Mouse (Mus musculus): Measurements from ENCODE around the gene Prkce. TPM values are rescaled to one million over a fixed set of nuclear protein-coding genes. Genes with fewer than 3 reads are reported as not detected.

Gene Prkce
- polyA plus RNA-seq, 1 experiment from 2014 or later, result 6.7 TPM

GRCm38 (mm10) chr17:86415989-86416388, 248.4 kb downstream of the Prkce start:
- H3K9me3 ChIP-seq (replicated peaks; ENCODE audit: control insufficient read depth, low read length), result no peaks in the 10 kb centered on the region
- H3K4me3 ChIP-seq (ENCODE audit: low read depth, low read length), result no peak overlapping the region
- WGBS, result 91% methylated on average over 7 of the region's 7 CpGs
- no peak overlapping the region for H3K4me2 ChIP-seq (ENCODE audit: low read depth, low read length)
- no peak overlapping the region for H3K27ac ChIP-seq (replicated peaks; ENCODE audit: low read depth, low read length)
- H3K9ac ChIP-seq (replicated peaks; ENCODE audit: low read length), result no peak overlapping the region
- no peaks in the 10 kb centered on the region for H3K36me3 ChIP-seq (replicated peaks; ENCODE audit: control insufficient read depth, insufficient read depth, low read depth, low read length)
- ATAC-seq (replicated peaks; ENCODE audit: insufficient number of reproducible peaks, low FRiP score, low TSS enrichment, low read depth) (no peak), DNase-seq (ENCODE audit: low spot score) (no peak)
- no peaks in the 10 kb centered on the region for H3K27me3 ChIP-seq (ENCODE audit: control insufficient read depth, insufficient read depth, low read length)
- H3K4me1 ChIP-seq (ENCODE audit: control insufficient read depth, insufficient read depth, low read length), result no peaks in the 10 kb centered on the region

- Histone ChIP-seq H3K36me3 (replicated peaks; ENCODE audit: control insufficient read depth, insufficient read depth, low read depth, low read length) (no peaks in the 10 kb centered on the region), H3K4me3 (ENCODE audit: low read depth, low read length) (no peak overlapping the region), H3K4me1 (ENCODE audit: control insufficient read depth, insufficient read depth, low read length) (no peaks in the 10 kb centered on the region), H3K9me3 (replicated peaks; ENCODE audit: control insufficient read depth, low read length) (no peaks in the 10 kb centered on the region), H3K9ac (replicated peaks; ENCODE audit: low read length) (no peak overlapping the region), H3K27ac (replicated peaks; ENCODE audit: low read depth, low read length) (no peak overlapping the region), H3K4me2 (ENCODE audit: low read depth, low read length) (no peak overlapping the region), H3K27me3 (ENCODE audit: control insufficient read depth, insufficient read depth, low read length) (no peaks in the 10 kb centered on the region)
- WGBS, result 84% methylated on average over 17 of the region's 17 CpGs
- ATAC-seq (replicated peaks; ENCODE audit: insufficient number of reproducible peaks, low FRiP score, low TSS enrichment, low read depth) (no peak), DNase-seq (ENCODE audit: low spot score) (no peak)
Measured at GRCm38 (mm10) chr17:86418334-86418733, 250.7 kb downstream of the Prkce start.

- no peak for ATAC-seq (replicated peaks; ENCODE audit: insufficient number of reproducible peaks, low FRiP score, low TSS enrichment, low read depth)
Measured at GRCm38 (mm10) chr17:86419199-86419598, 251.6 kb downstream of the Prkce start.

GRCm38 (mm10) chr17:86420646-86421338, 253.2 kb downstream of the Prkce start:
- H3K4me1 ChIP-seq (ENCODE audit: control insufficient read depth, insufficient read depth, low read length), result no peaks in the 10 kb centered on the region
- ATAC-seq (replicated peaks; ENCODE audit: insufficient number of reproducible peaks, low FRiP score, low TSS enrichment, low read depth) (no peak), DNase-seq (ENCODE audit: low spot score) (no peak)
- no peak overlapping the region for H3K4me3 ChIP-seq (ENCODE audit: low read depth, low read length)
- no peak overlapping the region for H3K9ac ChIP-seq (replicated peaks; ENCODE audit: low read length)
- H3K27ac ChIP-seq (replicated peaks; ENCODE audit: low read depth, low read length), result no peak overlapping the region
- H3K9me3 ChIP-seq (replicated peaks; ENCODE audit: control insufficient read depth, low read length), result 0 out of 2 replicates have a peak, but pooled peaks cover 2% of the 10 kb centered on the region
- no peak overlapping the region for H3K4me2 ChIP-seq (ENCODE audit: low read depth, low read length)
- H3K27me3 ChIP-seq (ENCODE audit: control insufficient read depth, insufficient read depth, low read length), result no peaks in the 10 kb centered on the region
- no peaks in the 10 kb centered on the region for H3K36me3 ChIP-seq (replicated peaks; ENCODE audit: control insufficient read depth, insufficient read depth, low read depth, low read length)
- 90% methylated on average over 10 of the region's 10 CpGs for WGBS

More at GRCm38 (mm10) chr17:86419199-86419598, 251.6 kb downstream of the Prkce start:
- Histone ChIP-seq H3K4me1 (ENCODE audit: control insufficient read depth, insufficient read depth, low read length) (no peaks in the 10 kb centered on the region), H3K4me3 (ENCODE audit: low read depth, low read length) (no peak overlapping the region), H3K36me3 (replicated peaks; ENCODE audit: control insufficient read depth, insufficient read depth, low read depth, low read length) (no peaks in the 10 kb centered on the region), H3K27me3 (ENCODE audit: control insufficient read depth, insufficient read depth, low read length) (no peaks in the 10 kb centered on the region), H3K9ac (replicated peaks; ENCODE audit: low read length) (no peak overlapping the region), H3K9me3 (replicated peaks; ENCODE audit: control insufficient read depth, low read length) (no peaks in the 10 kb centered on the region), H3K4me2 (ENCODE audit: low read depth, low read length) (no peak overlapping the region), H3K27ac (replicated peaks; ENCODE audit: low read depth, low read length) (no peak overlapping the region)
- 90% methylated on average over 6 of the region's 6 CpGs for WGBS
- DNase-seq (ENCODE audit: low spot score), result no peak

GRCm38 (mm10) chr17:86422023-86422422, 254.4 kb downstream of the Prkce start:
- WGBS, result 80% methylated on average over 4 of the region's 4 CpGs
- DNase-seq (ENCODE audit: low spot score) (no peak), ATAC-seq (replicated peaks; ENCODE audit: insufficient number of reproducible peaks, low FRiP score, low TSS enrichment, low read depth) (no peak)
- Histone ChIP-seq H3K4me3 (ENCODE audit: low read depth, low read length) (no peak overlapping the region), H3K9ac (replicated peaks; ENCODE audit: low read length) (no peak overlapping the region), H3K4me2 (ENCODE audit: low read depth, low read length) (no peak overlapping the region), H3K27ac (replicated peaks; ENCODE audit: low read depth, low read length) (no peak overlapping the region), H3K9me3 (replicated peaks; ENCODE audit: control insufficient read depth, low read length) (0 out of 2 replicates have a peak, but pooled peaks cover 2% of the 10 kb centered on the region), H3K4me1 (ENCODE audit: control insufficient read depth, insufficient read depth, low read length) (no peaks in the 10 kb centered on the region), H3K36me3 (replicated peaks; ENCODE audit: control insufficient read depth, insufficient read depth, low read depth, low read length) (no peaks in the 10 kb centered on the region), H3K27me3 (ENCODE audit: control insufficient read depth, insufficient read depth, low read length) (no peaks in the 10 kb centered on the region)

GRCm38 (mm10) chr17:86429877-86430276, 262.3 kb downstream of the Prkce start:
- Histone ChIP-seq H3K4me3 (ENCODE audit: low read depth, low read length) (no peak overlapping the region), H3K27me3 (ENCODE audit: control insufficient read depth, insufficient read depth, low read length) (no peaks in the 10 kb centered on the region), H3K4me2 (ENCODE audit: low read depth, low read length) (no peak overlapping the region), H3K4me1 (ENCODE audit: control insufficient read depth, insufficient read depth, low read length) (no peaks in the 10 kb centered on the region), H3K9me3 (replicated peaks; ENCODE audit: control insufficient read depth, low read length) (no peaks in the 10 kb centered on the region), H3K27ac (replicated peaks; ENCODE audit: low read depth, low read length) (no peak overlapping the region), H3K9ac (replicated peaks; ENCODE audit: low read length) (no peak overlapping the region), H3K36me3 (replicated peaks; ENCODE audit: control insufficient read depth, insufficient read depth, low read depth, low read length) (no peaks in the 10 kb centered on the region)
- ATAC-seq (replicated peaks; ENCODE audit: insufficient number of reproducible peaks, low FRiP score, low TSS enrichment, low read depth), result no peak
- 91% methylated on average over 6 of the region's 6 CpGs for WGBS
- DNase-seq (ENCODE audit: low spot score), result no peak

- Histone ChIP-seq H3K4me1 (ENCODE audit: control insufficient read depth, insufficient read depth, low read length) (no peaks in the 10 kb centered on the region), H3K27me3 (ENCODE audit: control insufficient read depth, insufficient read depth, low read length) (no peaks in the 10 kb centered on the region), H3K9me3 (replicated peaks; ENCODE audit: control insufficient read depth, low read length) (no peaks in the 10 kb centered on the region), H3K36me3 (replicated peaks; ENCODE audit: control insufficient read depth, insufficient read depth, low read depth, low read length) (no peaks in the 10 kb centered on the region), H3K27ac (replicated peaks; ENCODE audit: low read depth, low read length) (no peak overlapping the region), H3K9ac (replicated peaks; ENCODE audit: low read length) (no peak overlapping the region), H3K4me3 (ENCODE audit: low read depth, low read length) (no peak overlapping the region), H3K4me2 (ENCODE audit: low read depth, low read length) (no peak overlapping the region)
- DNase-seq (ENCODE audit: low spot score), result no peak
- no peak for ATAC-seq (replicated peaks; ENCODE audit: insufficient number of reproducible peaks, low FRiP score, low TSS enrichment, low read depth)
- WGBS, result 87% methylated on average over 2 of the region's 2 CpGs
Measured at GRCm38 (mm10) chr17:86433117-86433516, 265.5 kb downstream of the Prkce start.

- no peaks in the 10 kb centered on the region for H3K9me3 ChIP-seq (replicated peaks; ENCODE audit: control insufficient read depth, low read length)
- no peak overlapping the region for H3K4me3 ChIP-seq (ENCODE audit: low read depth, low read length)
- ATAC-seq (replicated peaks; ENCODE audit: insufficient number of reproducible peaks, low FRiP score, low TSS enrichment, low read depth) (no peak), DNase-seq (ENCODE audit: low spot score) (no peak)
- H3K27ac ChIP-seq (replicated peaks; ENCODE audit: low read depth, low read length), result no peak overlapping the region
- no peaks in the 10 kb centered on the region for H3K4me1 ChIP-seq (ENCODE audit: control insufficient read depth, insufficient read depth, low read length)
- H3K36me3 ChIP-seq (replicated peaks; ENCODE audit: control insufficient read depth, insufficient read depth, low read depth, low read length), result no peaks in the 10 kb centered on the region
- H3K9ac ChIP-seq (replicated peaks; ENCODE audit: low read length), result no peak overlapping the region
- 92% methylated on average over 11 of the region's 11 CpGs for WGBS
- H3K4me2 ChIP-seq (ENCODE audit: low read depth, low read length), result no peak overlapping the region
- no peaks in the 10 kb centered on the region for H3K27me3 ChIP-seq (ENCODE audit: control insufficient read depth, insufficient read depth, low read length)
Measured at GRCm38 (mm10) chr17:86433813-86434212, 266.2 kb downstream of the Prkce start.

Data from embryonic facial prominence, embryonic 11.5 days (tissue).